Mouse (Mus musculus) ES-E14 (cell line): ENCODE measurements around the gene Grid2ip.

Experiments
- CHD2 ChIP-seq: IDR thresholded peaks from 2 replicates; pipeline ENCODE4 v1.6.1; 2014; ENCODE audit warnings: mild to moderate bottlenecking, low read depth, low read length, inconsistent platforms
- HCFC1 ChIP-seq: IDR thresholded peaks from 2 replicates; pipeline ENCODE4 v1.6.1; 2012; ENCODE audit warnings: low read length, inconsistent platforms, borderline replicate concordance; ENCODE audit not compliant: insufficient read depth
- MAFK ChIP-seq: IDR thresholded peaks from 2 replicates; pipeline ENCODE4 v1.6.1; 2014; ENCODE audit warnings: mild to moderate bottlenecking, low read depth, low read length, inconsistent platforms; ENCODE audit not compliant: insufficient read depth
- ZNF384 ChIP-seq: IDR thresholded peaks from 2 replicates; pipeline ENCODE4 v1.6.1; 2012; ENCODE audit warnings: low read depth, low read length, inconsistent platforms

- no peak for TF ChIP-seq CHD2
- TF ChIP-seq ZNF384 = no peak
- TF ChIP-seq MAFK = peak; percentile 32; the same call in 1 of the 2 replicates
- TF ChIP-seq HCFC1 = no peak
Observed at GRCm38 (mm10) chr5:143401556-143401955, 44.4 kb downstream of the Grid2ip start.
